Mouse (Mus musculus): ENCODE data around the gene Gck. TPM values are rescaled to one million over a fixed set of nuclear protein-coding genes. Genes with fewer than 3 reads are reported as not detected.

The Gck gene
- polyA plus RNA-seq, 1 experiment from 2014 or later: 0.72 TPM

DNA sequence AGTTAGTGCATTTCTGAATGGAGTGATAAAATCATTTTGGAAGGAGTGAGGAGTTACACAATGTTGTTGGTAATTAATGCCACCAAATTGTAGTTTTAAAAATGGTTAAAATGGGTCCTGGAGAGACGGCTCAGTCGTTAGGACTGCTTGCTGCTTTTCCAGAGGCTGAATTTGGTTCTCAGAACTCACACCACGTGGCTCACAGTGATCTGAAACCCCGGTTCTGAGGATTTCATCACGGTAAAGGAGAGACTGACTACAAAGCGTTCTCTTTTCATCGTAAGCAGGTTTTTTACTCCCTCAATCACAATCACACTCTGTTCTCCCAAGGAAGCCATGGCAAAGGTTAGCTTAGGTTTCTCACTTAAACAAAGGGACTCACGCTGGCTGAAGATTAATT is 25.2 kb downstream of the Gck start:
- no peaks in the 10 kb centered on the region for H3K9me3 ChIP-seq (replicated peaks)
- 63% methylated on average over 8 of the region's 8 CpGs for WGBS
- no peak overlapping the region for H3K9ac ChIP-seq
- no peak overlapping the region for H3K4me3 ChIP-seq
- H3K36me3 ChIP-seq: no peaks in the 10 kb centered on the region
- no peak overlapping the region for H3K27ac ChIP-seq
- peaks cover 5% of the 10 kb centered on the region; the same call in 1 of the 2 replicates for H3K4me1 ChIP-seq (replicated peaks)
- H3K27me3 ChIP-seq: no peaks in the 10 kb centered on the region
- H3K4me2 ChIP-seq: no peak overlapping the region
- no peak for ATAC-seq (replicated peaks; ENCODE audit: insufficient number of reproducible peaks, insufficient read depth, low FRiP score, low read depth)

DNA sequence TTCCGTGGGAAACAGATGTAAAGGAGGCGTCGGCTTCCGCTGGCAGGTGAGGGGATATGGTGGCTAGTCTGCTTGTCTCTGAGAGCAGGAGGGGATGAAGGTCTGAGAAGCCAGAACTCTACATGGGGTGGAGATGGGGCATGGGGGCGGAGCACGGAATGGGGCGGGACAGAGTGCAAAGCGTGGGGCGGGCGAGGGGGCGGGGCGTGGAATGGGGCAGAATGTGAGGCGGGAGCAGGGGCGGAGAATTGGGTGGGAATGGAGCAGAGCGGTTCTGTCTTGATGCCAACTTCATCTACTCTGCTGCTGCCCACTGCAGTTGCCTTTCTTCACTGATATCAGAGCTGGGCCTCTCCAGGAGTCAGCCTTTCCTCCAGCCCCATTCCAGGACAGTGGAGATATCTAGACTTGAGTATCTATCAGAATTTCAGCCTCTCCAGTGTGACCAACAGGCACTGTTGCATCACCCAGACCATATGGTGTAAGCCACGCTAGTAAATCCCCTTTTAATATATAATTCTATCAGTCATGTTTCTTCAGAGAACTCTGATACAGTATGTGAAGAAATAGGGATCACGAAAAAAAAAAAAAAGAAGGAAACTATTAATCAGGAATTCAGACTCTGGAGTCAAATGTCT is 29.4 kb downstream of the Gck start:
- 38% methylated on average over 17 of the region's 17 CpGs for WGBS
- 0 out of 2 replicates have a peak, but pooled peaks have one; percentile 43 for ATAC-seq (replicated peaks; ENCODE audit: insufficient number of reproducible peaks, insufficient read depth, low FRiP score, low read depth)
- Histone ChIP-seq H3K9ac (no peak overlapping the region), H3K4me3 (no peak overlapping the region), H3K36me3 (no peaks in the 10 kb centered on the region), H3K4me1 (replicated peaks) (peaks cover 23% of the 10 kb centered on the region), H3K27me3 (no peaks in the 10 kb centered on the region), H3K9me3 (replicated peaks) (no peaks in the 10 kb centered on the region), H3K4me2 (0 out of 2 replicates have a peak overlapping the region, but pooled peaks have one; percentile 6), H3K27ac (no peak overlapping the region)

DNA sequence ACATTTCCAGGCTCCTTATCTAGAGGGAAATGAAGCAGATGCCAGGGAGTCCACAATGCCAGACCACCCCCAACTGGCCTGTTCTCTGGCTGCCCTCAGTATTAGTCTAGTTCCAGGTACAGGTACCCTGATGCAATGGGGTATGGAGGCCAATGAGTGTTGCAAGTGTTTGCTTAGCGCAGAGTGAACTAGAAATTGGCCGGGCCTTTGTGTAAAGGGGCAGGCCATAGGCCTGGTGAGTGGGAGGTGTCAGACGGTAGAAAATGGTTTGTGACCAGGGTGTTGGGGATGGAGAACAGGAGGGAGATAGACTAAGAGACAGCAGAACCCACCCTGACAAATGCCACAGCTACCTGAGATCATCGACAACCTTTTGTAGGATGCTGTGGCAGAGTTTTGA is 30.3 kb downstream of the Gck start:
- no peak for ATAC-seq (replicated peaks; ENCODE audit: insufficient number of reproducible peaks, insufficient read depth, low FRiP score, low read depth)
- no peak overlapping the region for H3K4me2 ChIP-seq
- 86% methylated on average over 4 of the region's 4 CpGs for WGBS
- H3K36me3 ChIP-seq: no peaks in the 10 kb centered on the region
- no peak overlapping the region for H3K27ac ChIP-seq
- H3K4me1 ChIP-seq (replicated peaks): peaks cover 27% of the 10 kb centered on the region
- no peaks in the 10 kb centered on the region for H3K27me3 ChIP-seq
- no peaks in the 10 kb centered on the region for H3K9me3 ChIP-seq (replicated peaks)
- no peak overlapping the region for H3K4me3 ChIP-seq
- H3K9ac ChIP-seq: no peak overlapping the region

DNA sequence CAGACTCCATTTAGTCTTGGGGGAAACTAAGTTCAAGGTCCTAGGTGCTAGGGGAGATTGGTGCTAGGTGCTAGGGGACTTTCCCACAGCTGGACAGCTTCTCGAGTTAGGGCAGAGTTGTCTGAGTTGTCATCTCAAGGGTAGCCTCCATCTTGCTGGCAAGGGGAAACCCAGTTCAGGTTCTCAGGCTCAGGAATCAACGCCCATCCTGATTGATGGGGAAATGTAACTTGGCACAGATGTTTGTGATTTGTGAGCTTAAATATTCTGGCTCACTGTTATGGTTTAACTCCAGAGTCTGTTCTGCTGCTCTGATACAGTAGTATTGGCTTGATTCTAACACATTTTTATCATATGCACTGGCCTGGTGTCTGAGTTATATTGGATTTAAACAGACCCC is 31.8 kb downstream of the Gck start:
- no peaks in the 10 kb centered on the region for H3K27me3 ChIP-seq
- H3K9ac ChIP-seq: no peak overlapping the region
- peaks cover 31% of the 10 kb centered on the region for H3K4me1 ChIP-seq (replicated peaks)
- no peak overlapping the region for H3K4me3 ChIP-seq
- no peak overlapping the region for H3K27ac ChIP-seq
- ATAC-seq (replicated peaks; ENCODE audit: insufficient number of reproducible peaks, insufficient read depth, low FRiP score, low read depth): no peak
- H3K4me2 ChIP-seq: no peak overlapping the region
- 78% methylated on average over 2 of the region's 2 CpGs for WGBS
- H3K36me3 ChIP-seq: no peaks in the 10 kb centered on the region
- H3K9me3 ChIP-seq (replicated peaks): no peaks in the 10 kb centered on the region

DNA sequence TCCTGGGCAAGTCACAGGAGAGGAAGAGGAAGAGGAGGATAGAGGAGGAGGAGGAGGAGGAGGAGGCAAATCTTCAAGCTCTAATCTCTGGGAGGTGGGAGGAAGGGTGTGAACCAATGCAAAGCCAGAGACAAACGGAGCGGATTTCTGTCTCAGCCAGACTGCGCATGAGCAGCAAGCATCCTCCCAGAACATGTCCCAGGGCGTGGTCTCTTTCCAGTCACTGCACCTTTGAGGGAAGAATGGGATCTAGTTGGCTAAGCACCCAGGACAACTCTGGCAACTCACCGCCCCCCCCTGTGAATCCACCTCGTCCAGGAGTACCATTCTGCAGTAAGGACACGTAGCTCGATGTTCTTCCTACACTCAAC is 33.7 kb downstream of the Gck start:
- Histone ChIP-seq H3K4me3 (no peak overlapping the region), H3K27me3 (no peaks in the 10 kb centered on the region), H3K27ac (no peak overlapping the region), H3K9ac (no peak overlapping the region), H3K9me3 (replicated peaks) (no peaks in the 10 kb centered on the region), H3K4me2 (no peak overlapping the region; the same call in 1 of the 2 replicates), H3K4me1 (replicated peaks) (peaks cover 36% of the 10 kb centered on the region), H3K36me3 (no peaks in the 10 kb centered on the region)
- WGBS: 68% methylated on average over 8 of the region's 8 CpGs
- no peak for ATAC-seq (replicated peaks; ENCODE audit: insufficient number of reproducible peaks, insufficient read depth, low FRiP score, low read depth)

DNA sequence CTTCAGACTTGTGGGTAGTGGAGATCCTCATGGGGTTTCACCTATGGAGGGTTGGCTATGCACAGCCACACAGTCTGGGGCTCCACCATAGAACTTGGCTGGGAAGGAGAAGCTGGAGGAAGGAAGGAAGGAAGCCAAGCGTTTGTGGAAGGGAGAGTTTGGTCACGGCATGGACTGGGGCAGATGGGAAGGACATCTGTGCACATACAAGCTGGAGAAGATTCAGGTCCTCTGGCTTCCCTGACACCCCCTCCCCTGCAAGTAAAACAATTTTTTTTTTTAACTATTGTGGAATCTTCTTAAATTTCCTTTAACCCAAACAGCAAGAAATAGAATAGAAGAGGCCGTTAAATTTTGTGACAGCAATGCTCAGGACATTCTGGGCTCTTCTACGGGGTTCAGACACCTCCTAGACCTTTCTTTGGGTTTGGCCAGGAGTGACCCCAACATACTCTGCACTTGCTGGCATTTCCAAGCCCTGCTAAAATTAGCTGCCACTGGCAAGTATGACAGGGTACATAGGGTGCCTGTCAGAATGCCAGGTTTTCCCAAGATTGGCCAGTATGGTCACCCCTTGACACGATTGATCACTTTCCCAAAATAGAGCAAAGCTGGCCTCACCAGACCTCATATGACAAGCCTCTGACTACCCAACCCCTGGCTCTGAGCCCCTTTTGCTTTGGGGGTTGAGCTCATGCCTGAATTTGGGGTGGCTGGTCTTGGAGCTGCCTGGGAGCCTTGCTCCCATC is 34.3 kb downstream of the Gck start:
- Histone ChIP-seq H3K27ac (no peak overlapping the region), H3K9me3 (replicated peaks) (no peaks in the 10 kb centered on the region), H3K4me1 (replicated peaks) (peaks cover 35% of the 10 kb centered on the region), H3K4me3 (no peak overlapping the region), H3K27me3 (no peaks in the 10 kb centered on the region), H3K36me3 (no peaks in the 10 kb centered on the region), H3K9ac (no peak overlapping the region), H3K4me2 (no peak overlapping the region; the same call in 1 of the 2 replicates)
- peak; percentile 32; the same call in 1 of the 2 replicates for ATAC-seq (replicated peaks; ENCODE audit: insufficient number of reproducible peaks, insufficient read depth, low FRiP score, low read depth)
- 65% methylated on average over 5 of the region's 5 CpGs for WGBS

DNA sequence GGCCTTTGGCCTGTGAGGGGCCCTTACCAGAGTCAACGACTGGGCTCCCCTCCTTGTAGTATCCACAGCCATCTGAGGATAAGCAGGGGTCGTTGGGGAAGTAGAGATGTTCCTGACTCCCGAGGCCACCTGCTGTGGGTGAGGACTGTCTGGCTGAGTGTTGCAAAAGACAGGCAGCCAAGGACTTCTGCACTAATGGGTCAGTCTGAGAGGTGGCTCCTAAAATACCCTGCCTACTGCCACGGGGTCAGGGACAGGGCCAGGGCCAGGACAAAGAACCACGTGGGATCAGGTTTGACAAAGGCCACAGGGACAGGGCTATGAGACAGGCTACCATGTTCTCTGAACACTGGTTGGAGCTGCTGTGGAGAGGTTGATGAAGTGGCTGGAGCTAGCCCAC is 34.9 kb downstream of the Gck start:
- Histone ChIP-seq H3K9ac (no peak overlapping the region), H3K4me2 (no peak overlapping the region), H3K27ac (no peak overlapping the region), H3K36me3 (no peaks in the 10 kb centered on the region), H3K9me3 (replicated peaks) (no peaks in the 10 kb centered on the region), H3K4me3 (no peak overlapping the region), H3K4me1 (replicated peaks) (peaks cover 30% of the 10 kb centered on the region), H3K27me3 (no peaks in the 10 kb centered on the region)
- no peak for ATAC-seq (replicated peaks; ENCODE audit: insufficient number of reproducible peaks, insufficient read depth, low FRiP score, low read depth)
- WGBS: 50% methylated on average over 5 of the region's 5 CpGs

DNA sequence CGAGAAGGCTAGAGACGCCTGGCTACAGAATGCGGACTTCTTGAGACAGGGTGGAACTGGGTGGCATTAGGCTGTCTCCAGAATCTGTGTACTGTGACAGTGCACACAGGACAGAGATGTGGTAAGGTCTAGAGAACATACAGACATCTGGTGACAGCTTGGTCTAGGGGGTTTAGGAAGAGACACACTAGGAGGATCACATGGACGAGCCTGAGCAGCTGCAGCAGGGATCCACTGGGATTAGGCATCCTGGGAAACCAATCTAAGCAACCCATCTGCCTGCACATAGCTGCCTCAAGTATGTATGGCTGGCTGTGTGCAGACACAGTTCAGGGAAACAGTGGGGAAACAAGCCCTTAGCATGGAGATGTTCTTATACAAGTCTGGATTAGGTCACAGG is 35.9 kb downstream of the Gck start:
- H3K4me1 ChIP-seq (replicated peaks): peaks cover 30% of the 10 kb centered on the region
- no peak for ATAC-seq (replicated peaks; ENCODE audit: insufficient number of reproducible peaks, insufficient read depth, low FRiP score, low read depth)
- no peaks in the 10 kb centered on the region for H3K9me3 ChIP-seq (replicated peaks)
- 83% methylated on average over 4 of the region's 4 CpGs for WGBS
- H3K4me2 ChIP-seq: no peak overlapping the region
- H3K9ac ChIP-seq: no peak overlapping the region
- H3K36me3 ChIP-seq: no peaks in the 10 kb centered on the region
- H3K4me3 ChIP-seq: no peak overlapping the region
- no peak overlapping the region for H3K27ac ChIP-seq
- H3K27me3 ChIP-seq: no peaks in the 10 kb centered on the region

DNA sequence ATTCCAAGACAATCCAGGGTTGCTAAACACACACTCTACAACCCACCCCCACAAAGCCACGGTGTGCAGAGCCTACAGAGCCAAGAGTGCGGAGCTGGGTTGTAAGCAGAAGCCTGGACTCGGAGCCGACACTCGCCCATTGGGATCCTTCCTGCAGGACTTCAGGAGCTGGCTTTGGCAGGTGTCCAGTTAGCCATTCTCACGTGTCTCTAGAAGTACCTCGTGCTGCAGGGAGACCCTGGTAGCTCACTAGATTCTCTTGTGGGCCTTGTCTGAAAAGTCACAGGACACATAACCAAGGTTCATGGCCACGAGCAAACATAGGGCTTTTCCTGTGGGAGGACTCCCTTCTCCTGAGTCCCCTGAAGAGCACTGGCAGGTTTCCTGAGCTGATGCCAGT is 36.6 kb downstream of the Gck start:
- H3K4me2 ChIP-seq: no peak overlapping the region
- no peaks in the 10 kb centered on the region for H3K27me3 ChIP-seq
- H3K9me3 ChIP-seq (replicated peaks): no peaks in the 10 kb centered on the region
- WGBS: 44% methylated on average over 8 of the region's 8 CpGs
- ATAC-seq (replicated peaks; ENCODE audit: insufficient number of reproducible peaks, insufficient read depth, low FRiP score, low read depth): no peak
- no peak overlapping the region for H3K27ac ChIP-seq
- H3K36me3 ChIP-seq: no peaks in the 10 kb centered on the region
- H3K4me1 ChIP-seq (replicated peaks): peaks cover 30% of the 10 kb centered on the region
- no peak overlapping the region for H3K9ac ChIP-seq
- no peak overlapping the region for H3K4me3 ChIP-seq

DNA sequence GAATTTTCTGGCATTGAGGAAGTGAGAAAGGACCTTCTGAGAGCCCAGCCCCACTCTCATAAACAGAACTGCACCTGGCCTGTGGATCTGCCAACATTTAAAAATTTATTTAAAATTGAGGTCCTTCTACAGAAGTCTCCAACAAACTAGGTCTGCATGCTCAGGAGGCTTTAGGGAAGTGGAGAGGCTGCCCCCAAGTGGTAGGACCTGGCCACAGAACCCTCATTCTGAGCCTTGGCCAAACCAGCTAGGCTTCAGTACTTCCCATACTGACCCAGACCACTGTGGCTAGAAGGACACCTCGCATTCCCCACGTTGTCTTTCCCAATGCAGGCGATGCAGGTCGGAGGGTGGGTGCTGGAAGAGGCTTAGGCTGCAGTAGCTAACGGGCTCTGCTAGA is 37.2 kb downstream of the Gck start:
- Histone ChIP-seq H3K4me2 (no peak overlapping the region), H3K36me3 (no peaks in the 10 kb centered on the region), H3K9ac (no peak overlapping the region), H3K4me3 (no peak overlapping the region), H3K4me1 (replicated peaks) (peaks cover 26% of the 10 kb centered on the region), H3K9me3 (replicated peaks) (no peaks in the 10 kb centered on the region), H3K27me3 (no peaks in the 10 kb centered on the region), H3K27ac (no peak overlapping the region)
- 0 out of 2 replicates have a peak, but pooled peaks have one; percentile 45 for ATAC-seq (replicated peaks; ENCODE audit: insufficient number of reproducible peaks, insufficient read depth, low FRiP score, low read depth)
- WGBS: 31% methylated on average over 5 of the region's 5 CpGs

DNA sequence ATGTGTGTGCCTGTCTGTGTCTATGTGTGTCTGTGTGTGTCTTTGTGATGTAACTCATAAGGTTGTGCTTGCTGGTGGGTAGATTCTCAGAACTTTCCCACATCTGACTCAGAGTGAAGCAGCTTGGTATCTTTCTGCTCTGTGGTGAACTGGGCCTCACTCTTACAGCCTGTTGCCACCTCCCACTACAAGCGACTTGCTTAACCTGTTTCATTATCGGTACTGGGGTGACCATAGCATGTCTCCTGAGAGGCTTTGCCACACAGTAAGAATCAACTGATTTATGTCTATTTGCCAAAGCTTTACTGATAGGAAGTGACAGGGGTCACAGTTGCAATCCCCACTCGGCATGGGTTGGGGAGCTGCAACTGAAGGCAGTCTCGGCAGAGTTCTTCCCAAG is 41.2 kb downstream of the Gck start:
- H3K4me2 ChIP-seq: no peak overlapping the region
- 64% methylated on average over 4 of the region's 4 CpGs for WGBS
- H3K4me3 ChIP-seq: no peak overlapping the region
- H3K27me3 ChIP-seq: 0 out of 2 replicates have a peak, but pooled peaks cover under 1% of the 10 kb centered on the region
- no peak for ATAC-seq (replicated peaks; ENCODE audit: insufficient number of reproducible peaks, insufficient read depth, low FRiP score, low read depth)
- no peak overlapping the region for H3K9ac ChIP-seq
- no peak overlapping the region for H3K27ac ChIP-seq
- no peaks in the 10 kb centered on the region for H3K9me3 ChIP-seq (replicated peaks)
- H3K36me3 ChIP-seq: no peaks in the 10 kb centered on the region
- H3K4me1 ChIP-seq (replicated peaks): peaks cover 8% of the 10 kb centered on the region

DNA sequence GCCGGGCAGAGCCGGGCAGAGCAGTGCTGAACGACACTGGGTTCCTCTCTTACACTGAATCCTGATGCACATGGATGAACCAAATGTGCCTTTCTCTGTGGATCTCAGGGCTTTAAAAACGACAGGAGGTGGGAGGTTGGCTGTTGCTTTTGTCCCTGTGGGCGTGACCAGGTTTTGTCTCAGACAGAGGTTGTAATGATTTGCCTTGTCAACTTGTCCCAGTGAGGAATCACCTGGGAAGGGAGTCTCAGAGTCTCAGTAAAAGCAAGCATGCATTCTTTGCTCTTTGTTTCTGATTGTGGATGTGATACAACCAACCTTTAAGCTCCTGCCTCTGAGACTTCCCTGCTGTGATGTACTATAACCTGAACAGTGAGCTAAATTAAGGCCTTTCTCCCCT is 42.8 kb downstream of the Gck start:
- ATAC-seq (replicated peaks; ENCODE audit: insufficient number of reproducible peaks, insufficient read depth, low FRiP score, low read depth): no peak

More for the DNA sequence above, 42.8 kb downstream of the Gck start:
- peaks cover 4% of the 10 kb centered on the region for H3K4me1 ChIP-seq (replicated peaks)
- no peak overlapping the region for H3K4me2 ChIP-seq
- no peak overlapping the region for H3K4me3 ChIP-seq
- H3K9ac ChIP-seq: no peak overlapping the region
- peaks cover 11% of the 10 kb centered on the region; the same call in 1 of the 2 replicates for H3K27me3 ChIP-seq
- H3K36me3 ChIP-seq: no peaks in the 10 kb centered on the region
- no peaks in the 10 kb centered on the region for H3K9me3 ChIP-seq (replicated peaks)
- no peak overlapping the region for H3K27ac ChIP-seq
- WGBS: 67% methylated on average over 5 of the region's 5 CpGs
